Mouse (Mus musculus): ENCODE results near the gene Nppc. TPM values are rescaled to one million over a fixed set of nuclear protein-coding genes. Genes with fewer than 3 reads are reported as not detected.

Nppc gene
- polyA plus RNA-seq, 1 experiment from 2014 or later, result 13.4 TPM

DNA sequence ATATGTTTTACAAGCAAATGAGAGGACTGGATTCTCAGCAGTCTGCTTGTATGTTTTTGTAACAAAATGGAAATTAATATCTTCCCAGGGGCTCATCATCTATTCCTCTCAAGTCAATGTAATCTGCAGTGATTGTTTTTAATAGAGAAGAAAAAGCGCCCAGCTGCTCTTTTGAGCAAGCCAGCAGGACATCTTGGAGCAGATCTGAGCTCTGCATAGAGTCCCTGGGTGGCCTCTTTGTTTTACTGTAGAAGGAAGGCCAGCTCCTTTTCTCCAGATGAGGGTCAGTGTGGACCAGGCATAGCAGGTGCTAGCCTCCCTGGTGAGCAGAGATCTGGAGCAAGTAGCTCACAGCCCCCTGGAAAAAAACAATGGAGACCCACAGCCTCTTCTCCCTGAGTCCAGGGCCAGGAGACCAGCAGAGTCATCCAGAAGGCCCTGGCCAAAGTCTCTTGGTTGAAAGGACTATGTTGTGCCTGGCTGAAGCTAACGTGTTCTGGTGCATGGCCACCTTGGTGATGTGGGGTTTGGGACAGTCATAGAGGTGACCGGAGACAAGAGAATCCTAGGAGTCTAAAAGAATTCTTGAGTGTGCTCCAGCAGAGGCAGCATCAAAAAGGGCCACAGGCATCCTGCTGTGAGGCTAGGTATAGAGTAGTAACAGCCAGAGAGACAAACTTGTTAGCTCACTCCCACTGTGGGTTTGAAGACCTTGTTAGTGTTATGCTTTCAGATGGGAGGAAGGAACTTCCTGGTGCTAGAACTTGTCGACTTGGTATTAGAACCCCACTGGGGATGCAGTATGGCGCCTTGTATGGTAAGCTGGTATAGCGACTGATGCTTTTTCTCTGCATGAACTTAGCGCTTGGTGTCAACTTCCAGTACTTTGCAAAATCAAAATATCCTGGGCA lies 36.3 kb downstream of the Nppc start:
- Histone ChIP-seq H3K4me1 (ENCODE audit: control insufficient read depth, insufficient read depth, low read length) (peaks cover 16% of the 10 kb centered on the region; the same call in 1 of the 2 replicates), H3K27ac (ENCODE audit: low read depth, low read length) (peak overlapping the region; percentile 64), H3K9ac (replicated peaks; ENCODE audit: low read depth, low read length) (no peak overlapping the region), H3K27me3 (ENCODE audit: control insufficient read depth, insufficient read depth, low read length) (no peaks in the 10 kb centered on the region), H3K4me2 (ENCODE audit: low read depth, low read length) (no peak overlapping the region), H3K36me3 (ENCODE audit: control insufficient read depth, insufficient read depth, low read length) (no peaks in the 10 kb centered on the region), H3K9me3 (ENCODE audit: control insufficient read depth, low read length) (no peaks in the 10 kb centered on the region), H3K4me3 (ENCODE audit: low read depth, low read length) (no peak overlapping the region)
- 55% methylated on average over 7 of the region's 7 CpGs for WGBS
- ATAC-seq (ENCODE audit: low read depth), result peak; percentile 68; the same call in 1 of the 2 replicates

DNA sequence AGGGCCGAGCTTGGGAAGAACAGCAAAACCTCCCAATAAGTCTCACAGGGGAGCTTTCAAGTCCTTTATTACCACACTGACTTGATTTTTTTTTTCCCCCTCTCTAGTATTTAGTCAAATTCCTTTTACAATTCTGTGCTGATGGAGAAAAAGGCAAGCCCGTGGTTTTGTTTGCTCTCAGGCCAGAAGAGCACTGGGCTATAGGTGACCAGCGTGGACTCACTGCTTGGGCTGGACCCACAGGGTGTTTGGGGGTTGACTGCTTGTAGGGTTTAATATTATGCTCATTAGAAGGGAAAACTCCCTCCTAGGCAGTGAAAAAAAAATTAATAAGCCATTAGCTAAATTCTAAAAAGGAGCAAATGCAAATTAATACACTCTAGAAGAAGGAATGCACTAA lies 36.9 kb downstream of the Nppc start:
- Histone ChIP-seq H3K4me2 (ENCODE audit: low read depth, low read length) (no peak overlapping the region), H3K27ac (ENCODE audit: low read depth, low read length) (no peak overlapping the region), H3K4me1 (ENCODE audit: control insufficient read depth, insufficient read depth, low read length) (peaks cover 16% of the 10 kb centered on the region; the same call in 1 of the 2 replicates), H3K9me3 (ENCODE audit: control insufficient read depth, low read length) (no peaks in the 10 kb centered on the region), H3K36me3 (ENCODE audit: control insufficient read depth, insufficient read depth, low read length) (no peaks in the 10 kb centered on the region), H3K9ac (replicated peaks; ENCODE audit: low read depth, low read length) (no peak overlapping the region), H3K4me3 (ENCODE audit: low read depth, low read length) (no peak overlapping the region), H3K27me3 (ENCODE audit: control insufficient read depth, insufficient read depth, low read length) (no peaks in the 10 kb centered on the region)
- 54% methylated on average over 3 of the region's 3 CpGs for WGBS
- ATAC-seq (ENCODE audit: low read depth), result no peak

DNA sequence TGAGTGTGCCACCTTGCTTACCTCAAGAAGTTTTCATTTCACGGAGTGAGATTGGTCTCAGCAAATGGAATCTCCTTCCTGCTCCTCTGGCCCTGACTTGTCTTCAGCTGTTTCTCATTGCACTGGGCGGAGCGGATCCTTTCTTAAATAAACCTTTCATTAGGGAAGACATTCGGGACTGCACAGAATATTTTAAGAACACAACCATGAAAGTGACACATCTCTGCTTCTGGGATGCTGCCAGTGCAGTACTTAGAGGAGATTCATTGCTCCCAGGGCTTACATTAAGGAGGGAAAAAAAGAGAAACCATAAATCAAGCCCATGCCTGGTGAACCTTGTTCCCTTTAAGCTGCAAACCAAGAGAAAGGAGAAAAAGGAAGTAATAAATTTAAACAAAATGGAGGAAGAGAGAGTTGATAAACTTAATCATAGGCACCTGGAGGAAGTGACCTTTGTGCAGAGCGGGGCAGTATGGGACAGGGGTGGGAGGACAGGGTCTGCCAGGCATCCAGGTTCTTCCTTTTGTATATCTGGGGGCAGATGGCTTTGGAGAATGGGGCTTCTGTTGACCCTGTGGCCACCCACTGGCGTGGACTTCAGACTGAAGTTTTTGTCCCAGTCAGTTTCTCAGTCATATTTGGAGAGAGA lies 37.5 kb downstream of the Nppc start:
- no peaks in the 10 kb centered on the region for H3K27me3 ChIP-seq (ENCODE audit: control insufficient read depth, insufficient read depth, low read length)
- H3K9ac ChIP-seq (replicated peaks; ENCODE audit: low read depth, low read length), result no peak overlapping the region
- no peak for ATAC-seq (ENCODE audit: low read depth)
- H3K27ac ChIP-seq (ENCODE audit: low read depth, low read length), result no peak overlapping the region
- no peak overlapping the region for H3K4me2 ChIP-seq (ENCODE audit: low read depth, low read length)
- 39% methylated on average over 6 of the region's 6 CpGs for WGBS
- no peaks in the 10 kb centered on the region for H3K9me3 ChIP-seq (ENCODE audit: control insufficient read depth, low read length)
- no peaks in the 10 kb centered on the region for H3K36me3 ChIP-seq (ENCODE audit: control insufficient read depth, insufficient read depth, low read length)
- no peak overlapping the region for H3K4me3 ChIP-seq (ENCODE audit: low read depth, low read length)
- peaks cover 16% of the 10 kb centered on the region; the same call in 1 of the 2 replicates for H3K4me1 ChIP-seq (ENCODE audit: control insufficient read depth, insufficient read depth, low read length)

DNA sequence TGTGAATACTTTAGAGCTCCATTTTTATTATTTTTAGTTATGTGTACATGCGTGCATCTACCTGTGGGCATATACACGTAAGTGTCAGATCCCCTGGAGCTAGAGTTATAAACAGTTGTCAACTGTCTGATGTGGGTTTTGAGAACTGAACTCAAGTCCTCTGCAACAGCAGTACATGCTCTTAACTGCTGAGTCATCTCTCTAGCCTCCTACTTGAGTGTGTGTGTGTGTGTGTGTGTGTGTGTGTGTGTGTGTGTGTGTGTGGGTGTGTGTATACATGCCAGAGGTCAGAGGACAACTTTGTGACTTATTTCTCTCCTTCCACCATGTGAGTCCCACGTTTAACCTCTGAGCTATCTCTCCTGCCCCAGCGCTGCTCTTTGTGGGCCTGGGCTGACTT lies 39.8 kb downstream of the Nppc start:
- no peak for ATAC-seq (ENCODE audit: low read depth)
- 91% methylated on average over 4 of the region's 4 CpGs for WGBS
- no peak overlapping the region for H3K27ac ChIP-seq (ENCODE audit: low read depth, low read length)
- H3K36me3 ChIP-seq (ENCODE audit: control insufficient read depth, insufficient read depth, low read length), result no peaks in the 10 kb centered on the region
- H3K9me3 ChIP-seq (ENCODE audit: control insufficient read depth, low read length), result no peaks in the 10 kb centered on the region
- no peak overlapping the region for H3K9ac ChIP-seq (replicated peaks; ENCODE audit: low read depth, low read length)
- H3K4me3 ChIP-seq (ENCODE audit: low read depth, low read length), result no peak overlapping the region
- H3K4me2 ChIP-seq (ENCODE audit: low read depth, low read length), result no peak overlapping the region
- peaks cover 16% of the 10 kb centered on the region; the same call in 1 of the 2 replicates for H3K4me1 ChIP-seq (ENCODE audit: control insufficient read depth, insufficient read depth, low read length)
- H3K27me3 ChIP-seq (ENCODE audit: control insufficient read depth, insufficient read depth, low read length), result no peaks in the 10 kb centered on the region

DNA sequence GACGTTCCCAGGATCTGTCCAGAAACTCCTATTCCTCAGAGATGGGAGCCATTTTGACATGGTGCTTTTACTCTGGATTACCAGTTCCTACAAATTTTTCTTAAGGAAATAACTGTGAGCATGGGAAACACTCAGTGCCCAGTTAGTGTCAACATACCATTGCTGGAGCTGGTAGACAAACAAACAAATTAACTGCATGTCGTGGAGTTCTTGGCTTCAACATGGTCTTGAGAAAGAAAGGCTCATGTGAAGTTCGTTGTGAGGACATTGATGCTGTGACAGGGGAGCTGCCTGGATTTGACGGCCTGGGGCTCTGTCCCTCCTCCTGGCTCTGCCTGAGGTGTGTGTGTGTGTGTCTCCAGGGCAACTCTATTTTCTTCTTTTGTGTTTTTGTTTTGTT lies 40.4 kb downstream of the Nppc start:
- no peak overlapping the region for H3K4me3 ChIP-seq (ENCODE audit: low read depth, low read length)
- peaks cover 16% of the 10 kb centered on the region; the same call in 1 of the 2 replicates for H3K4me1 ChIP-seq (ENCODE audit: control insufficient read depth, insufficient read depth, low read length)
- H3K27ac ChIP-seq (ENCODE audit: low read depth, low read length), result no peak overlapping the region
- WGBS, result 61% methylated on average over 4 of the region's 4 CpGs
- no peak for ATAC-seq (ENCODE audit: low read depth)
- no peaks in the 10 kb centered on the region for H3K36me3 ChIP-seq (ENCODE audit: control insufficient read depth, insufficient read depth, low read length)
- no peaks in the 10 kb centered on the region for H3K27me3 ChIP-seq (ENCODE audit: control insufficient read depth, insufficient read depth, low read length)
- no peak overlapping the region for H3K4me2 ChIP-seq (ENCODE audit: low read depth, low read length)
- H3K9me3 ChIP-seq (ENCODE audit: control insufficient read depth, low read length), result no peaks in the 10 kb centered on the region
- no peak overlapping the region for H3K9ac ChIP-seq (replicated peaks; ENCODE audit: low read depth, low read length)

DNA sequence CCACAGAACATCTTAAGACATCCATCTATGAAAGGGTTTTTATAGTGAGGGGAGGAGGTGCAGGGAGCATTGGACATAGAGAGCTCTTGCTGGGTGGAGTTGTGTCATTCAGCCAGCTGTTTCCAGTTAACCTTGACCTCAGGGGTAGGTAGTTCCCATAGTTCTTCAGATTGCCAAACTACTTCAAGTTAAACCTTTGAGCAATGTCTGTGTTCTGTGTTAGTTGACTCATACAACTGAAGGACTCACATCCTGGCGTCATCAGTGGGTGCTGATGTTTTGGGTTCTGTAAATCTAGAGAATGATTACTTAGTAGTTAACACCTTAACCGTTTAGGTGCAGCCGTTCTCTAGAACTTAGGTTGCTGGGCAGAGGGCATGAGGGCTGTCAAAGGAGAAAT lies 42.1 kb downstream of the Nppc start:
- no peak overlapping the region for H3K9ac ChIP-seq (replicated peaks; ENCODE audit: low read depth, low read length)
- no peak overlapping the region for H3K4me2 ChIP-seq (ENCODE audit: low read depth, low read length)
- WGBS, result 84% methylated on average over 3 of the region's 3 CpGs
- H3K4me1 ChIP-seq (ENCODE audit: control insufficient read depth, insufficient read depth, low read length), result peaks cover 7% of the 10 kb centered on the region; the same call in 1 of the 2 replicates
- no peak overlapping the region for H3K4me3 ChIP-seq (ENCODE audit: low read depth, low read length)
- no peaks in the 10 kb centered on the region for H3K9me3 ChIP-seq (ENCODE audit: control insufficient read depth, low read length)
- H3K27ac ChIP-seq (ENCODE audit: low read depth, low read length), result no peak overlapping the region
- no peaks in the 10 kb centered on the region for H3K36me3 ChIP-seq (ENCODE audit: control insufficient read depth, insufficient read depth, low read length)
- no peak for ATAC-seq (ENCODE audit: low read depth)
- no peaks in the 10 kb centered on the region for H3K27me3 ChIP-seq (ENCODE audit: control insufficient read depth, insufficient read depth, low read length)

DNA sequence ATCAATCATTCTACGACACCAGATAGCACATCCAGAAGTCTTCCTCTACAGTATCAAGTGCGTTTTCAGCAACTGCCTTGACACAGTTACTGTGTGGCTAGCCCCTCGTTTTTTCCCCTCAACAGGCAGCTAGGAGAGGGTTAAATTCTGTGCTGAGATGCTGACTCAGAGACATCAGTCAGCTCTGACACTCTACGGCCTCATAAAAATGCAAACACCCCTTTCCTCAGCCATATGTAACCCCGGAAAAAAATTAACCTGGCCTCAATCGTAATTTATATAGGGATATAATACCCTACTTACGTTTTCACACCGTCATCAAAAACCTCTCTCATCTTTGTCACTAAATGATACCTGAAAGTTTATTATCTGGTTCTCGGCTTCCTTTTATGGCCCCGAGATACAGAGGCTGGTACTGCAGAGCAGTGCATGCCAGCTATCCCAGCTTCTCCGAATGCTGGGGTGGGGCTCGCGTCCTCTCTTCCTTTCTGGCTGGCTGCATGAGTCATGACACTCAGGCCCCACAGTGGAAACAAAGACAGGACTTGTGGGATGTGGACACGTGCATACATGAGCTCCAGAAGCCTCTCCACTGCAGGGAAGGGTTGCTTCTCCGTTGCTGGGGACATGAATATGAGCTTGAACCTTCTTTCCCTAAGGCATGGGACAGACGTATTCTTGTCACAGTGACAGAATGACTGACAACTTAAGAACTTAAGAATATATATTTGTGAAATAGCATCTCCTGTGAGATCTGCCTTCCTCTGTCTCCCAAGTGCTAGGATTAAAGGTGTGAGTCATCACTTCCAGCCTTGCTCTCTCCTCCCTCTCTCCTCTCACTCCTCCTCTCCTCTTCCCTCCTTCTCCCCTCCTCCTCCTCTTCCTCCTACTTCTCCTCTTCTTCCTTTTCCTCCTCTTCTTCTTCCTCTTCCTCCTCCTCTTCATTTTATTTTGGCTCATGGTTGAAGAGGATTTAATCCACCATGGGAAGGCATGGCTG lies 47.1 kb downstream of the Nppc start:
- Histone ChIP-seq H3K9me3 (ENCODE audit: control insufficient read depth, low read length) (no peaks in the 10 kb centered on the region), H3K9ac (replicated peaks; ENCODE audit: low read depth, low read length) (no peak overlapping the region), H3K27ac (ENCODE audit: low read depth, low read length) (no peak overlapping the region), H3K4me2 (ENCODE audit: low read depth, low read length) (no peak overlapping the region; the same call in 1 of the 2 replicates), H3K36me3 (ENCODE audit: control insufficient read depth, insufficient read depth, low read length) (no peaks in the 10 kb centered on the region), H3K4me1 (ENCODE audit: control insufficient read depth, insufficient read depth, low read length) (peaks cover 3% of the 10 kb centered on the region; the same call in 1 of the 2 replicates), H3K27me3 (ENCODE audit: control insufficient read depth, insufficient read depth, low read length) (no peaks in the 10 kb centered on the region), H3K4me3 (ENCODE audit: low read depth, low read length) (no peak overlapping the region)
- WGBS, result 29% methylated on average over 16 of the region's 16 CpGs
- peak; percentile 38; the same call in 1 of the 2 replicates for ATAC-seq (ENCODE audit: low read depth)

DNA sequence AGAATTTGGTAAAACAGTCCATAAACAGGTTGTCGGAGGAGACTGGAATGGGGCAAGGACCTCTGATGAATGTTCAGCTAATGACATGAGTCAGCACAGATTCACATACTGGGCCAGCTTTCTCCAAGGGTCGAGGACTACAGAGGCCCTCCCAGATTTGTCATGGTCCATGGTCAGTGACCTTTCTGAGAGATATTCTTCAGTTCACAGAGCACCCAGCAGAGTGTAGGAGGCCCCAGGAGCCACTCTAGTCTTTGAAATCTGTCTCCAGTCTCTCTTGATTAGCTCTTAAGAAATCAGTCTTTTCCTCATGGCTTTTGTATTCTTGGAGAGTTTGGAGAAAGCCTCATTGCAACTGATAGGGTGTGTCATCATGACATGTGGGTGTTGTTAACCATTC lies 48.1 kb downstream of the Nppc start:
- H3K9me3 ChIP-seq (ENCODE audit: control insufficient read depth, low read length), result no peaks in the 10 kb centered on the region
- 67% methylated on average over 2 of the region's 2 CpGs for WGBS
- H3K27me3 ChIP-seq (ENCODE audit: control insufficient read depth, insufficient read depth, low read length), result no peaks in the 10 kb centered on the region
- no peak overlapping the region for H3K9ac ChIP-seq (replicated peaks; ENCODE audit: low read depth, low read length)
- H3K4me2 ChIP-seq (ENCODE audit: low read depth, low read length), result no peak overlapping the region
- H3K27ac ChIP-seq (ENCODE audit: low read depth, low read length), result no peak overlapping the region
- H3K4me3 ChIP-seq (ENCODE audit: low read depth, low read length), result no peak overlapping the region
- H3K4me1 ChIP-seq (ENCODE audit: control insufficient read depth, insufficient read depth, low read length), result peaks cover 3% of the 10 kb centered on the region; the same call in 1 of the 2 replicates
- no peaks in the 10 kb centered on the region for H3K36me3 ChIP-seq (ENCODE audit: control insufficient read depth, insufficient read depth, low read length)
- ATAC-seq (ENCODE audit: low read depth), result no peak
